Mouse (Mus musculus) myocyte (in vitro differentiated cells): ENCODE measurements around the gene Nktr.

Source experiments
- CEBPB ChIP-seq: IDR thresholded peaks from 2 replicates; pipeline ENCODE4 v1.6.1; 2011; ENCODE audit warnings: mild to moderate bottlenecking, moderate library complexity; ENCODE audit not compliant: poor library complexity, insufficient read depth, severe bottlenecking
- MAX ChIP-seq: IDR thresholded peaks from one replicate; pipeline ENCODE4 v1.6.1; 2011; ENCODE audit warnings: low read depth, mild to moderate bottlenecking, control low read depth
- POLR2AphosphoS2 ChIP-seq: IDR thresholded peaks from one replicate; pipeline ENCODE4 v1.6.1; 2011; ENCODE audit warnings: low read depth, control low read depth; ENCODE audit not compliant: insufficient read length
- USF1 ChIP-seq: IDR thresholded peaks from one replicate; pipeline ENCODE4 v1.6.1; 2011; ENCODE audit warnings: low read depth, mild to moderate bottlenecking, control low read depth, moderate library complexity

- TF ChIP-seq CEBPB (no peak), USF1 (no peak), POLR2AphosphoS2 (no peak), MAX (no peak)
Observed at GRCm38 (mm10) chr9:121761787-121762186, 42.8 kb downstream of the Nktr start.
